Mouse (Mus musculus) embryonic facial prominence, embryonic 14.5 days (tissue): ENCODE results near the gene Cntrob. TPM values are rescaled to one million over a fixed set of nuclear protein-coding genes. Genes with fewer than 3 reads are reported as not detected.

Experiments used
- ATAC-seq: fragments of 200-750 bp; cut with Nextera tagmentation; 2 replicates; pipeline ENCODE4 v1.8.0; 2017; ENCODE audit warnings: low read depth, moderate number of reproducible peaks, moderate TSS enrichment
- DNase-seq: peaks from one replicate; pipeline ENCODE4 v3.0.0-alpha.2; 2015; ENCODE audit warnings: low spot score
- H3K27ac ChIP-seq: fragments of 300-500 bp; sonication (generic); replicated peaks from 2 replicates; pipeline ENCODE4 v1.5.1; 2014; ENCODE audit warnings: low read depth, mild to moderate bottlenecking, low read length, moderate library complexity
- H3K27me3 ChIP-seq: fragments of 300-500 bp; sonication (generic); replicated peaks from 2 replicates; pipeline ENCODE4 v1.6.1; 2014; ENCODE audit warnings: low read length; ENCODE audit not compliant: control insufficient read depth, insufficient read depth
- H3K36me3 ChIP-seq: fragments of 300-500 bp; sonication (generic); 2 replicates; pipeline ENCODE4 v1.6.1; 2014; ENCODE audit warnings: low read length, mixed read lengths; ENCODE audit not compliant: control insufficient read depth, insufficient read depth
- H3K4me1 ChIP-seq: fragments of 300-500 bp; sonication (generic); 2 replicates; pipeline ENCODE4 v1.6.1; 2014; ENCODE audit warnings: antibody characterized with exemption, low read length; ENCODE audit not compliant: control insufficient read depth, insufficient read depth
- H3K4me2 ChIP-seq: fragments of 300-500 bp; sonication (generic); 2 replicates; pipeline ENCODE4 v1.6.1; 2014; ENCODE audit warnings: low read depth, mild to moderate bottlenecking, low read length, moderate library complexity, mixed read lengths
- H3K4me3 ChIP-seq: fragments of 300-500 bp; sonication (generic); 2 replicates; pipeline ENCODE4 v1.5.1; 2014; ENCODE audit warnings: low read depth, mild to moderate bottlenecking, low read length
- H3K9ac ChIP-seq: fragments of 300-500 bp; sonication (generic); 2 replicates; pipeline ENCODE4 v1.6.1; 2014; ENCODE audit warnings: low read depth, mild to moderate bottlenecking, low read length, moderate library complexity, mixed read lengths
- H3K9me3 ChIP-seq: fragments of 300-500 bp; sonication (generic); 2 replicates; pipeline ENCODE4 v1.6.1; 2016; ENCODE audit warnings: low read length; ENCODE audit not compliant: control insufficient read depth
- WGBS: fragments of 180-500 bp; shearing (Covaris S2); extraction: QIAGEN DNeasy Blood & Tissue Kit; methylation state at CpG from one replicate; pipeline ENCODE4 v1.1.7; 2014; 5-methylcytosine and 5-hydroxymethylcytosine counted together
- polyA plus RNA-seq: library from polyadenylated mRNA; unstranded; fragments of >200 nt; fragmentation: Nextera tagmentation; extraction: Ambion mirVana; gene quantifications from 2 replicates; pipeline ENCODE4 v1.2.1, GENCODE M21; 2014

Cntrob gene
- polyA plus RNA-seq, 1 experiment from 2014 or later: 12.4 TPM

DNA sequence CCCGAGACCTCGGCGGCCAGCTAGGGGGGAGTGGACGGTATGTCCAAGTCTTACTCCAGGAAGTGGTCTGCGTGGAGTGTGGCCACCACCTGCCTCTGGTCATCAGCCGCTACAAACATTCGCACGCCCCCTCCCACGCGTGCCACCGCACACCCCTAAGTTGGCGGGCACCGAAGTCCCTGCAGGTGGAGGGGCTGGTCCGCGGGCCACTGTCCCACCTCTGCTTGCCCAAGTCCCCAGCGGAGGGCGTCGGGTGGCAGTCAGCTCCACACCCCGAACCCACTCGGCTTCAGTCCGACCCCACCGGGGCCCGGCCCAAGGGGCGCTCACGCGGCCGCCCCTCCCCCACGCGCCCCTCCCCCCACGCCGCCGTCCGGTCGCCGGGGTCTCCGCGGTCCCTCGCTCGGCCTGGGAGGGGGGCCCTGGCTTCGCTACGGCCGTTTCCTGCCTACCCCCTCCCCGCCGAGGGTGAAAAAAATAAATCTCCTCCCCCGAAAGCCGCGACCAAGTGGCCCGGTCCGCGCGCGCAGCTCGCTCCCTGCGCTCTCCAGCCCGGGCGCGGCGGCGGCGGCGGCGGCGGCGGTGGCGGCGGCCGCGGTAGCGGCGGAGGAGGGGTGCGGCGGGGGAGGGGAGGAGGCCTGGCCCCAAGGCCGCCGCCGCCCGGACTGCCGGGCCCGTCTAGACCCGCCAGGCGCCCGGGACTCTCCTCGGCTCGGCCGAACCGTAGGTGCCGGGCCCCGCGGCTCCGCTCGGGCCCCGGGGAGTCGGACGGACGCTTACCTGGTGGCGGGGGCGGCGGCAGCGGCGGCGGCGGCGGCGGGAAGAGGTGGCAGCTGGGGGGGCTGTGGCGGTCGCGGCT lies 45.0 kb upstream of the Cntrob start:
- peak overlapping the region; percentile 73 for H3K4me2 ChIP-seq
- H3K4me3 ChIP-seq: peak overlapping the region; percentile 95
- H3K27ac ChIP-seq: peak overlapping the region; percentile 100
- 0% methylated on average over 16 of the region's 106 CpGs for WGBS
- no peak for ATAC-seq
- H3K27me3 ChIP-seq: no peaks in the 10 kb centered on the region
- H3K36me3 ChIP-seq: peaks cover 22% of the 10 kb centered on the region
- DNase-seq: peak; percentile 47
- peak overlapping the region; percentile 100 for H3K9ac ChIP-seq
- no peaks in the 10 kb centered on the region for H3K9me3 ChIP-seq
- peaks cover 38% of the 10 kb centered on the region for H3K4me1 ChIP-seq

DNA sequence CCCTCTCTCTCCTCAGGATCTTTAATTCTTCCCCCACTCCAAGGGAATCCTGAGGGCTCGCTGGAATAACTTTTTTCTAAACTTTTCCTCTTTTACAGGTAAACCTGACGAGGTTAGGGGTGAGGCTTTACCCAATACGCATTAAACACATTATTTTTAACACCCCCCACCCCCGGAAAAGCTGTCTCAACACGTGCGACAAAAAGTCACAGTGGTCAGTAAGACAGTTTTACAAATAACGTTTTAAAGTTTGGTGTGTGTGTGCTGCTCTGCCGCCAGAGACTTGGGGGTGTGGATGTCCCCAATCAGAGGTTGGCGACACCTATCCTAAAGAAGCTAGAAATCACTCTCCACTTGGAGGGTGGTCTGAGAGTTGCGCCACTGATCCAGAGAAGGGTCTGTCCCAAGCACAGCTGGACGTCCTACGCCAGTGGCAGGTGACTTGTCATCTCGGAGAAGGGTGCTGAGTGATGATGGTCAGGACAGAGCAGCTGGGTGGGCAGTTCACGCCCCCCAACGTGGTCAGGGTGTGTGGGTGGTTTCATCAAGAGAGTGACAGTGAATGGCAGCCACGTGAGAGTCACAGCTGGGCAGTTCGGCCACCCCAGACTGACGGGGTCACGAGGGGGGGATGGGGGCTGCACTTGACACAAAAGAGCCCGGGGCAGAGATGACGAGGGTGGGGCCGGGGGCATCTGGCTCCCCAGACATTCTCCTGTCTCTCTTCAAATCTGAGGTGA lies 44.2 kb upstream of the Cntrob start:
- Histone ChIP-seq H3K4me3 (peak overlapping the region; percentile 95), H3K4me1 (peaks cover 38% of the 10 kb centered on the region), H3K9me3 (no peaks in the 10 kb centered on the region), H3K27me3 (no peaks in the 10 kb centered on the region), H3K27ac (peak overlapping the region; percentile 100), H3K36me3 (peaks cover 22% of the 10 kb centered on the region), H3K4me2 (peak overlapping the region; percentile 73), H3K9ac (peak overlapping the region; percentile 100)
- ATAC-seq (no peak), DNase-seq (peak; percentile 52)
- WGBS: under 1% methylated on average over 20 of the region's 22 CpGs

DNA sequence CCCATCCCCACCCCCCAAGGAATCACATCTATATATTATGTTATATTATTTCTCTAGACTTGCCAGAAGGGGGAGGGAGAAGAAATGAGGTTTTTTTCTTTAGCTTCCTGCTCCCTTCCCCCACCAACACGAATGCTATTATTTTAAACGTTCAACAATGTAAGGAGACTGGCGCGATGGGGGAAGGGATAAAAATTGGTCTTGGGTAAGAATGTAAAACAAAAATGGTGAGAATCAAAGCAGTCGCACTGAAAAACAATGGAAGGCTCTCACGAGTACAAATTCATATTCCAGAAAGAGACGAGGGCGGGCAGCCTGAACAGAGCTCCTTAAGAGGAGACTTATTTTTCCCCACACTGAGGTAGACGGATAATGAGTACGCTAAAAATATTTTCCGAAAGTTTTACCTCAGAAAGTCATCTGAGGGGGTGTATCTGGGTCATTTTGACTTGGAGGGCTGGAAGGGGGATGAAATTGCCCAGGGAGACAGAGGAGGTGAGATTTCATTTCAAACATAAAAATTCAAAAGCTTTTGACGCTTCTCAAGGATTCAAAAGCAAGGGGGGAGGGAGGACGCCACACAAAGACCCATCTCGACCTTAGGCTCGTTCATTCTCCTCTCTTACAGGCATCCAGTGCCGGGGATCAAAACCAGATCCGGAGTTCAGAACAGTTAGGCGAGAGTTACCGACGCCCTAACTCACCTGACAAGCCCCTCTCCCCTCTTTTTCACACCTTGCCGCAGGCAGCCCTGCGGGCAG lies 43.5 kb upstream of the Cntrob start:
- Histone ChIP-seq H3K27ac (peak overlapping the region; percentile 100), H3K27me3 (no peaks in the 10 kb centered on the region), H3K9ac (peak overlapping the region; percentile 100), H3K4me3 (peak overlapping the region; percentile 95), H3K4me2 (peak overlapping the region; percentile 73), H3K36me3 (peaks cover 22% of the 10 kb centered on the region), H3K9me3 (no peaks in the 10 kb centered on the region), H3K4me1 (peaks cover 36% of the 10 kb centered on the region)
- under 1% methylated on average over 22 of the region's 22 CpGs for WGBS
- DNase-seq (peak; percentile 38), ATAC-seq (peak; percentile 2; the same call in 1 of the 2 replicates)

DNA sequence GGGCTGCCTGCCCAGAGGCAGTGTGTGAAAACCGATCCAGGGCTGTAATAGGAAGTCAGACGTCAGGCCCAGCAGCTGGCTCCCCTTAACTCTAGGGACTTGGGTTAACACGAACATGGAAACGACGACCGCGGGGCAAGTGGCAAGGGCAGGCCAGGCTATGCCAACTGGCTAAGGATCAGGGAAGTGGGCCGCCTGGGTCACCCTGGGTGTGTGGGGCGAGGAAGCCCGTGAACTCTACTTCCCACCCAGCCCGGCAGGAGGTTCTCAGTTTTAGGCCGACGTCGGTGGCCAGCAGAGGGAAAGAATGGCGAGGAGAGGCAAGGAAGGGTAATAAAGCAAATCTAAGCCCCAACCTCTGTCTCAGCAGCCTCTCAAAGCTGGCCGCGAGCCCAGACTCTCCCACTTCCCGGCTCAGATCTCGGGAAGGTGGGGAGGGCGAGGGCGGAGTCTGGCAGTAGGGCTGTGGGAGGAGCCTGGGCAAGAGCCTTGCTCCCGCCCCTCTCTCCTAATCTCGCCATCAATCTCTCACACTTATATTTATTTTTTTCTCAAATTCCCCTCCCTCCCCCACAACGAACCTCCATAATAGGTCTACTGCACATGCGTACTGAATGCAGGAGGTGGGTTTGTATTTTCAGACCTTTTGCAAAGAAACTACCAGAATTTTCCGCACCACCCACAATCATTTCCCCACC lies 42.7 kb upstream of the Cntrob start:
- Histone ChIP-seq H3K27ac (peak overlapping the region; percentile 100), H3K4me2 (peak overlapping the region; percentile 73), H3K9ac (peak overlapping the region; percentile 100), H3K27me3 (no peaks in the 10 kb centered on the region), H3K4me1 (peaks cover 29% of the 10 kb centered on the region), H3K36me3 (peaks cover 29% of the 10 kb centered on the region), H3K9me3 (no peaks in the 10 kb centered on the region), H3K4me3 (peak overlapping the region; percentile 95)
- 0% methylated on average over 24 of the region's 26 CpGs for whole genome bisulfite sequencing
- DNase-seq (peak; percentile 99), ATAC-seq (peak; percentile 79)

DNA sequence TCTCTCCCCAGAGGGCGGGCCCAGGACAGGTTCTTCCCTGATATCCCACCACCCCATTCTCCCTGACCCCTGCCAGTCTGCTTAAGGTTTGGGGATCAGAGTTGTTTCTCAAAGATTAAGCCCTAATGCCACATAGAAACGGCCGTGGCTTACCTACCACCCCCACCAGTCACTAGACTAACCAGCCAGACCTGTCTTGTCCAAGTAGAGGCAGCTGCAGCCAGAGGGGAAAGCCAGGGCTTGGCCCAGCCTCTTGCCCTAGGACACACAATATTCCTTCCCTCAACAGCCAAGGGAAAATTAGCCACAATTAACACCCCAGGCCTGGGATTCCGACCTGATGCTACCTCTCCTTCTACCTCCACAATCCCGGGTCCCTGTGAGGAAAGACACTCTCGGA lies 42.1 kb upstream of the Cntrob start:
- WGBS: 12% methylated on average over 6 of the region's 6 CpGs
- peak overlapping the region; percentile 73 for H3K4me2 ChIP-seq
- H3K36me3 ChIP-seq: peaks cover 35% of the 10 kb centered on the region
- H3K27ac ChIP-seq: peak overlapping the region; percentile 100
- ATAC-seq (no peak; the same call in 1 of the 2 replicates), DNase-seq (peak; percentile 72)
- peaks cover 23% of the 10 kb centered on the region for H3K4me1 ChIP-seq
- H3K27me3 ChIP-seq: no peaks in the 10 kb centered on the region
- H3K9ac ChIP-seq: peak overlapping the region; percentile 64
- no peaks in the 10 kb centered on the region for H3K9me3 ChIP-seq
- H3K4me3 ChIP-seq: peak overlapping the region; percentile 95

GRCm38 (mm10) chr11:69364910-69365309 lies 41.3 kb upstream of the Cntrob start:
- 6% methylated on average over 5 of the region's 6 CpGs for WGBS
- ATAC-seq: peak; percentile 39

DNA sequence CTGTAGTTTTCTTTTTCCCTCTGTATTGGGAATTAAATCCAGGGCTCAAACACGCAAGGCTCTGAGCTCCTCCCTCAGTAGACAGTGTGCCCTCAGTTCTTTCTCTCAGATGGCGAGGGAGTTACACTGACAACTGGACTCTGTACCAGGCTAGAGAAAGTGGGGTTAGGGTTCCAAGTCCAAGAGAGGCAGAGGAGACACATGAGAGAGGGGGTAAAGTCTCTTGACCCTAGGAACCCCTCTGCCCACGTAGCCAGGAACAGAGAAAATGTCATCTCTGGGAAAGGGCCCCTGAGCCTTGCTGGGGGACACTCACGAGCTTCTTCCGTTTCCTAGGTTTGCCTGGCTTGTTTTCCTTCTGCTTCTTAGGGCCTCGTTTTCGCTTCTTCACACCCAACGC lies 40.8 kb upstream of the Cntrob start:
- H3K36me3 ChIP-seq: peaks cover 49% of the 10 kb centered on the region
- H3K9ac ChIP-seq: peak overlapping the region; percentile 64; the same call in 1 of the 2 replicates

More at GRCm38 (mm10) chr11:69364910-69365309, 41.3 kb upstream of the Cntrob start:
- H3K4me3 ChIP-seq: peak overlapping the region; percentile 95
- H3K9me3 ChIP-seq: no peaks in the 10 kb centered on the region
- DNase-seq: peak; percentile 94
- peak overlapping the region; percentile 100 for H3K27ac ChIP-seq
- no peaks in the 10 kb centered on the region for H3K27me3 ChIP-seq
- H3K4me1 ChIP-seq: peaks cover 19% of the 10 kb centered on the region
- H3K4me2 ChIP-seq: peak overlapping the region; percentile 73
- H3K9ac ChIP-seq: peak overlapping the region; percentile 64
- H3K36me3 ChIP-seq: peaks cover 43% of the 10 kb centered on the region

More for the DNA sequence above, 40.8 kb upstream of the Cntrob start:
- Histone ChIP-seq H3K27ac (peak overlapping the region; percentile 100), H3K4me2 (peak overlapping the region; percentile 73), H3K4me3 (no peak overlapping the region), H3K4me1 (peaks cover 19% of the 10 kb centered on the region), H3K9me3 (no peaks in the 10 kb centered on the region), H3K27me3 (no peaks in the 10 kb centered on the region)
- no peak for ATAC-seq
- 45% methylated on average over 8 of the region's 8 CpGs for WGBS
- no peak for DNase-seq
